Mouse (Mus musculus) kidney, postnatal 0 days (tissue): ENCODE data around the gene Dysf. TPM values are rescaled to one million over a fixed set of nuclear protein-coding genes. Genes with fewer than 3 reads are reported as not detected.
A peak's percentile ranks its signal among the peaks of the same experiment; 100 is the strongest.

Experiments
- ATAC-seq: fragments of 200-750 bp; cut with Nextera tagmentation; replicated peaks from 2 replicates; pipeline ENCODE4 v1.8.0; 2017; ENCODE audit warnings: low read depth, moderate number of reproducible peaks, moderate TSS enrichment, moderate library complexity; ENCODE audit not compliant: low FRiP score
- DNase-seq: peaks from one replicate; pipeline ENCODE4 v3.0.0-alpha.2; 2016; ENCODE audit warnings: low spot score
- H3K27ac ChIP-seq: fragments of 300-500 bp; sonication (generic); 2 replicates; pipeline ENCODE4 v1.5.1; 2014; ENCODE audit warnings: mild to moderate bottlenecking
- H3K27me3 ChIP-seq: fragments of 300-500 bp; sonication (generic); 2 replicates; pipeline ENCODE4 v1.6.1; 2014; ENCODE audit warnings: low read length, mixed read lengths; ENCODE audit not compliant: insufficient read depth
- H3K36me3 ChIP-seq: fragments of 300-500 bp; sonication (generic); 2 replicates; pipeline ENCODE4 v1.6.1; 2014; ENCODE audit warnings: low read length, mixed read lengths; ENCODE audit not compliant: insufficient read depth
- H3K4me1 ChIP-seq: fragments of 300-500 bp; sonication (generic); replicated peaks from 2 replicates; pipeline ENCODE4 v1.6.1; 2014; ENCODE audit warnings: antibody characterized with exemption, low read length, mixed read lengths; ENCODE audit not compliant: insufficient read depth
- H3K4me2 ChIP-seq: fragments of 300-500 bp; sonication (generic); 2 replicates; pipeline ENCODE4 v1.6.1; 2014; ENCODE audit warnings: mild to moderate bottlenecking, low read length, moderate library complexity, mixed read lengths
- H3K4me3 ChIP-seq: fragments of 300-500 bp; sonication (generic); replicated peaks from 2 replicates; pipeline ENCODE4 v1.5.1; 2014; ENCODE audit warnings: low read depth, low read length
- H3K9ac ChIP-seq: fragments of 300-500 bp; sonication (generic); 2 replicates; pipeline ENCODE4 v1.6.1; 2014; ENCODE audit warnings: low read depth, low read length
- H3K9me3 ChIP-seq: fragments of 300-500 bp; sonication (generic); replicated peaks from 2 replicates; pipeline ENCODE4 v1.6.1; 2016; ENCODE audit warnings: low read length, inconsistent platforms, mixed read lengths
- CTCF ChIP-seq: IDR thresholded peaks from 2 replicates; pipeline ENCODE4 v1.5.1; 2016; ENCODE audit warnings: antibody characterized with exemption, low read depth, mild to moderate bottlenecking, moderate library complexity
- WGBS: fragments of 180-500 bp; shearing (Covaris S2); extraction: QIAGEN DNeasy Blood & Tissue Kit; methylation state at CpG from one replicate; pipeline ENCODE4 v1.1.7; 2014; 5-methylcytosine and 5-hydroxymethylcytosine counted together
- polyA plus RNA-seq: library from polyadenylated mRNA; unstranded; fragments of >200 nt; fragmentation: Nextera tagmentation; extraction: Ambion mirVana; gene quantifications from 2 replicates; pipeline ENCODE4 v1.2.1, GENCODE M21; 2015

Gene Dysf
- polyA plus RNA-seq, 1 experiment from 2014 or later, result 12.0 TPM

DNA sequence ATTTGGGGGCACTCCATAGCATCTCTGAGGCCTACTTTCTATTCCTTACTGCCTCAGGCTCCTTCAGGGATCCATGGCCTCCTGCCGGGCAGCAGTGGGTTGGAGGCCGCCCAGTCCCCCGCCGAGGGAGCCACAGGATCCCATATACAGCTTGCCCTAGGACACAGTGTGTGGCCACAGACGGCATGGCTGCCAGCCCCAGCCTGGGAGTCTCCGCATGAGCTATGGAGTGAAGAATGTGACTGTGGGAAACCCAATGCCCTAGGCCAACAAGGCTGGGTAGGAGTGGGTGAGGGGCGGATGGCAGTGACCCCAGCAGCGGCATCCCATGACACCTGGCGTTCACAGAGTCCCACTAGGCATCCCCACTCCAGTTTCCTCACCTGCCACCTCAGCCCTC is 116.2 kb downstream of the Dysf start:
- no peak for ATAC-seq
- no peaks in the 10 kb centered on the region for H3K9me3 ChIP-seq
- no peak overlapping the region for H3K9ac ChIP-seq
- H3K27ac ChIP-seq, result no peak overlapping the region
- H3K4me2 ChIP-seq, result no peak overlapping the region
- no peaks in the 10 kb centered on the region for H3K27me3 ChIP-seq
- H3K4me1 ChIP-seq, result no peaks in the 10 kb centered on the region
- H3K4me3 ChIP-seq, result no peak overlapping the region
- 66% methylated on average over 9 of the region's 9 CpGs for whole genome bisulfite sequencing
- H3K36me3 ChIP-seq, result no peaks in the 10 kb centered on the region
- DNase-seq, result no peak
- no peak for TF ChIP-seq CTCF

GRCm38 (mm10) chr6:84125101-84125500 is 116.7 kb downstream of the Dysf start:
- no peak for ATAC-seq
- WGBS, result 81% methylated on average over 4 of the region's 4 CpGs

GRCm38 (mm10) chr6:84128229-84128628 is 119.8 kb downstream of the Dysf start:
- Histone ChIP-seq H3K4me2 (no peak overlapping the region), H3K4me1 (no peaks in the 10 kb centered on the region), H3K36me3 (no peaks in the 10 kb centered on the region), H3K27me3 (no peaks in the 10 kb centered on the region), H3K4me3 (no peak overlapping the region), H3K9me3 (no peaks in the 10 kb centered on the region), H3K9ac (no peak overlapping the region), H3K27ac (no peak overlapping the region)
- DNase-seq (no peak), ATAC-seq (no peak)
- no peak for TF ChIP-seq CTCF
- 96% methylated on average over 2 of the region's 2 CpGs for WGBS

More at GRCm38 (mm10) chr6:84125101-84125500, 116.7 kb downstream of the Dysf start:
- no peak overlapping the region for H3K4me3 ChIP-seq
- H3K9me3 ChIP-seq, result no peaks in the 10 kb centered on the region
- H3K36me3 ChIP-seq, result no peaks in the 10 kb centered on the region
- no peaks in the 10 kb centered on the region for H3K4me1 ChIP-seq
- DNase-seq, result no peak
- no peaks in the 10 kb centered on the region for H3K27me3 ChIP-seq
- H3K27ac ChIP-seq, result no peak overlapping the region
- no peak overlapping the region for H3K4me2 ChIP-seq
- H3K9ac ChIP-seq, result no peak overlapping the region
- TF ChIP-seq CTCF, result no peak

- DNase-seq (no peak), ATAC-seq (no peak)
- Histone ChIP-seq H3K36me3 (no peaks in the 10 kb centered on the region), H3K27ac (no peak overlapping the region), H3K4me2 (no peak overlapping the region), H3K4me3 (no peak overlapping the region), H3K4me1 (peaks cover 4% of the 10 kb centered on the region; the same call in 1 of the 2 replicates), H3K27me3 (no peaks in the 10 kb centered on the region), H3K9me3 (no peaks in the 10 kb centered on the region), H3K9ac (no peak overlapping the region)
- 91% methylated on average over 4 of the region's 4 CpGs for WGBS
- no peak for TF ChIP-seq CTCF
These were observed 122.5 kb downstream of the Dysf start for GRCm38 (mm10) chr6:84130867-84131266.

- H3K36me3 ChIP-seq, result no peaks in the 10 kb centered on the region
- H3K4me1 ChIP-seq, result peaks cover 4% of the 10 kb centered on the region; the same call in 1 of the 2 replicates
- no peaks in the 10 kb centered on the region for H3K9me3 ChIP-seq
- TF ChIP-seq CTCF, result no peak
- ATAC-seq (no peak), DNase-seq (peak; percentile 12)
- H3K4me3 ChIP-seq, result no peak overlapping the region
- no peak overlapping the region for H3K27ac ChIP-seq
- no peaks in the 10 kb centered on the region for H3K27me3 ChIP-seq
- H3K9ac ChIP-seq, result no peak overlapping the region
- H3K4me2 ChIP-seq, result no peak overlapping the region
- 29% methylated on average over 9 of the region's 9 CpGs for WGBS
These were observed 123.1 kb downstream of the Dysf start for GRCm38 (mm10) chr6:84131539-84131938.

DNA sequence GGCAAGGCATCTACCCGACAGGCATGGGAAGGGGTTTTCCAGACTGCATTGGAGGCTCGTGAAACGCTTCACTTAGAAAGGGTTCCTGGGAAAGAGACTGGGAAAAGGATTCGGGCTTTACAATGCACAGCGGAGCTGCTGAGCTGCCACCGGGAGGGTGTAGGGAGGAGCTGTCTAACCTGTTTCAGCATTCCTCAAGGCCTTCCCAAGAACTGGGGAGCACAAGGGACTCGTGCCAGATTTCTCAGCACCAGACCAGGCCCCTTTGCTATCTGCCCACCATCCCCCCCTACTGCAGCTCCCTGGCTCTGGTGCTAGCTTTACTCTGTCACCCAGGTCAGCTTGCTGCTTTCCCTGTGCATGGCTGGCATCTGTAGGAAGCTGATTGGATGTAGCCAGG is 124.7 kb downstream of the Dysf start:
- TF ChIP-seq CTCF, result no peak
- H3K27me3 ChIP-seq, result no peaks in the 10 kb centered on the region
- no peak overlapping the region for H3K9ac ChIP-seq
- peaks cover 4% of the 10 kb centered on the region; the same call in 1 of the 2 replicates for H3K4me1 ChIP-seq
- DNase-seq (no peak), ATAC-seq (no peak)
- H3K9me3 ChIP-seq, result no peaks in the 10 kb centered on the region
- no peak overlapping the region for H3K27ac ChIP-seq
- 53% methylated on average over 7 of the region's 7 CpGs for WGBS
- no peak overlapping the region for H3K4me2 ChIP-seq
- no peaks in the 10 kb centered on the region for H3K36me3 ChIP-seq
- no peak overlapping the region for H3K4me3 ChIP-seq
